Mouse (Mus musculus): ENCODE data around the gene Ptgs1. TPM values are rescaled to one million over a fixed set of nuclear protein-coding genes. Genes with fewer than 3 reads are reported as not detected.

The Ptgs1 gene
- polyA plus RNA-seq, 1 experiment: 122 TPM

- no peak overlapping the region for H3ac ChIP-seq (ENCODE audit: control insufficient read depth, insufficient read length)
- no peak for TF ChIP-seq POLR2AphosphoS2 (IDR thresholded peaks at IDR 0.05; ENCODE audit: insufficient read length, low read depth)
- TF ChIP-seq MYOD1 (IDR thresholded peaks at IDR 0.05; ENCODE audit: control insufficient read depth in 1 of 3, insufficient read length in 2 of 3, low read depth in 2 of 3): no peak
- H3K4me2 ChIP-seq (ENCODE audit: low read depth): no peak overlapping the region
- H3K36me3 ChIP-seq (ENCODE audit: control insufficient read depth, insufficient read depth): no peaks in the 10 kb centered on the region
- H3K4me3 ChIP-seq: no peak overlapping the region
- no peaks in the 10 kb centered on the region for H3K79me2 ChIP-seq (ENCODE audit: control insufficient read depth, insufficient read depth)
- H3K27me3 ChIP-seq (ENCODE audit: control insufficient read depth, insufficient read depth, insufficient read length): no peaks in the 10 kb centered on the region
Observed at GRCm38 (mm10) chr2:36210796-36211195, 19.4 kb upstream of the Ptgs1 start.

DNA sequence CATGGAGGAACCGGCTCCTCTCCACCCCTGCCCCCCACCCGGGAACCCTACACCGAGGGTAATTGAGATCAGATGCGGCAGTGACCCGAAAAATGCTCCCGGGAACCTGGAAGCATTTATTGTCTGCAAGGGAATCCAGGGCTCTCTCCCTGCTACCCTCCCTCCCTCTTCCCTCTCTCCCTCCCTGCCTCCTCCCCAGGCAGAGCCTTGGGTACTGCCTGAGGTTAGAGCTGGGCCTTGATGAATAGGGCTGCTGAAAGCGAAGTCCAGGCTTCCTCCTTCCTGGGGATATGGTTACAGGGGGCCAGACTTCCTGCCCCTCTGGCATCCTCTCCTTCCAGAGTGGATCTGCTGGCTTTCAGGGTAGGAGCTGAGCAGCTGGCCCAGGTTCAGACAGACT lies 18.4 kb upstream of the Ptgs1 start:
- no peaks in the 10 kb centered on the region for H3K79me2 ChIP-seq (ENCODE audit: control insufficient read depth, insufficient read depth)
- no peaks in the 10 kb centered on the region for H3K36me3 ChIP-seq (ENCODE audit: control insufficient read depth, insufficient read depth)
- H3K4me2 ChIP-seq (ENCODE audit: low read depth): no peak overlapping the region
- H3K4me3 ChIP-seq: no peak overlapping the region
- no peak for TF ChIP-seq MAX (IDR thresholded peaks at IDR 0.05; ENCODE audit: low read depth)
- TF ChIP-seq CEBPB (IDR thresholded peaks at IDR 0.05; ENCODE audit: insufficient read depth, poor library complexity, severe bottlenecking): no peak
- no peak for TF ChIP-seq TCF12 (IDR thresholded peaks at IDR 0.05; ENCODE audit: insufficient read depth, poor library complexity, severe bottlenecking)
- TF ChIP-seq TCF3 (IDR thresholded peaks at IDR 0.05; ENCODE audit: insufficient read length, low read depth): no peak
- no peak for TF ChIP-seq POLR2AphosphoS2 (IDR thresholded peaks at IDR 0.05; ENCODE audit: insufficient read length, low read depth)
- TF ChIP-seq SRF (IDR thresholded peaks at IDR 0.05; ENCODE audit: control insufficient read depth, insufficient read length, low read depth): no peak
- no peak for TF ChIP-seq MYOD1 (IDR thresholded peaks at IDR 0.05; ENCODE audit: control insufficient read depth in 1 of 3, insufficient read length in 2 of 3, low read depth in 2 of 3)
- TF ChIP-seq REST (IDR thresholded peaks at IDR 0.05; ENCODE audit: insufficient read depth, insufficient read length): no peak
- TF ChIP-seq MYOG (IDR thresholded peaks at IDR 0.05; ENCODE audit: control insufficient read depth in 1 of 3, insufficient read depth in 1 of 3, insufficient read length in 2 of 3, low read depth in 2 of 3): no peak
- no peak overlapping the region for H3ac ChIP-seq (ENCODE audit: control insufficient read depth, insufficient read length)
- no peaks in the 10 kb centered on the region for H3K27me3 ChIP-seq (ENCODE audit: control insufficient read depth, insufficient read depth, insufficient read length)

- Histone ChIP-seq H3K4me3 (no peak overlapping the region), H3K79me2 (ENCODE audit: control insufficient read depth, insufficient read depth) (no peaks in the 10 kb centered on the region), H3ac (ENCODE audit: control insufficient read depth, insufficient read length) (no peak overlapping the region), H3K27me3 (ENCODE audit: control insufficient read depth, insufficient read depth, insufficient read length) (no peaks in the 10 kb centered on the region), H3K36me3 (ENCODE audit: control insufficient read depth, insufficient read depth) (no peaks in the 10 kb centered on the region), H3K4me2 (ENCODE audit: low read depth) (no peak overlapping the region)
- TF ChIP-seq POLR2A (IDR thresholded peaks at IDR 0.05; ENCODE audit: insufficient read length, low read depth) (no peak), E2F4 (IDR thresholded peaks at IDR 0.05; ENCODE audit: insufficient read depth) (no peak), POLR2AphosphoS2 (IDR thresholded peaks at IDR 0.05; ENCODE audit: insufficient read length, low read depth) (no peak), TCF3 (IDR thresholded peaks at IDR 0.05; ENCODE audit: insufficient read length, low read depth) (no peak), MAX (IDR thresholded peaks at IDR 0.05; ENCODE audit: low read depth) (no peak), CEBPB (IDR thresholded peaks at IDR 0.05; ENCODE audit: insufficient read depth, poor library complexity, severe bottlenecking) (no peak), MYOD1 (IDR thresholded peaks at IDR 0.05; ENCODE audit: control insufficient read depth in 1 of 3, insufficient read length in 2 of 3, low read depth in 2 of 3) (no peak), REST (IDR thresholded peaks at IDR 0.05; ENCODE audit: insufficient read depth, insufficient read length) (no peak), USF1 (IDR thresholded peaks at IDR 0.05; ENCODE audit: low read depth) (no peak), SRF (IDR thresholded peaks at IDR 0.05; ENCODE audit: control insufficient read depth, insufficient read length, low read depth) (no peak), TCF12 (IDR thresholded peaks at IDR 0.05; ENCODE audit: insufficient read depth, poor library complexity, severe bottlenecking) (no peak), MYOG (IDR thresholded peaks at IDR 0.05; ENCODE audit: control insufficient read depth in 1 of 3, insufficient read depth in 1 of 3, insufficient read length in 2 of 3, low read depth in 2 of 3) (no peak)
Observed at GRCm38 (mm10) chr2:36213108-36213507, 17.1 kb upstream of the Ptgs1 start.

DNA sequence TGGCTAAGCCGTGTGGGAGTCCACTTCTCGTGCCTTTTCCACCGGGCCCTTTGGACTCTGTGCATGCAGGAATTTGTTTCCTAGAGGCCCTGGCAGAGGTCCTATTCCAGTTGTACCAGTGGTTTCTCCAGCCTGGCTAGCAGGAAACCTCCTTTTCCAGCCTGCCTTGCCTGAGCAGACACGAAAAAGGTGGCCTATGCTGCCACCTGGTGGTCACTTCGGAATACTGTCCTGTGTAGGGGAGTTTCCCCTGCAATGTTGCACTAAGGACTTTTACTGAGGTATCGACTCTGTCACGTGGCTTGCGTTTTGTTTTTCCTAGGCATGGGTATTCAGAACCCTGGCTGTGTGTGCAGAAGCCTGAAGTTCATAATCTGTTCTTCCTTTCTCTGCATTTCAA lies 16.2 kb upstream of the Ptgs1 start:
- TF ChIP-seq USF1 (IDR thresholded peaks at IDR 0.05; ENCODE audit: low read depth) (peak; percentile 91), SRF (IDR thresholded peaks at IDR 0.05; ENCODE audit: control insufficient read depth, insufficient read length, low read depth) (no peak)
- no peak overlapping the region for H3K4me3 ChIP-seq
- peak overlapping the region; percentile 84 for H3K4me2 ChIP-seq (ENCODE audit: low read depth)
- no peaks in the 10 kb centered on the region for H3K79me2 ChIP-seq (ENCODE audit: control insufficient read depth, insufficient read depth)
- no peaks in the 10 kb centered on the region for H3K36me3 ChIP-seq (ENCODE audit: control insufficient read depth, insufficient read depth)
- no peak overlapping the region for H3ac ChIP-seq (ENCODE audit: control insufficient read depth, insufficient read length)
- no peaks in the 10 kb centered on the region for H3K27me3 ChIP-seq (ENCODE audit: control insufficient read depth, insufficient read depth, insufficient read length)

GRCm38 (mm10) chr2:36214425-36214824 lies 15.8 kb upstream of the Ptgs1 start:
- H3K79me2 ChIP-seq (ENCODE audit: control insufficient read depth, insufficient read depth): no peaks in the 10 kb centered on the region
- no peaks in the 10 kb centered on the region for H3K36me3 ChIP-seq (ENCODE audit: control insufficient read depth, insufficient read depth)
- no peak overlapping the region for H3ac ChIP-seq (ENCODE audit: control insufficient read depth, insufficient read length)
- peak overlapping the region; percentile 84 for H3K4me2 ChIP-seq (ENCODE audit: low read depth)
- H3K4me3 ChIP-seq: no peak overlapping the region
- H3K27me3 ChIP-seq (ENCODE audit: control insufficient read depth, insufficient read depth, insufficient read length): no peaks in the 10 kb centered on the region
- TF ChIP-seq USF1 (IDR thresholded peaks at IDR 0.05; ENCODE audit: low read depth) (no peak), SRF (IDR thresholded peaks at IDR 0.05; ENCODE audit: control insufficient read depth, insufficient read length, low read depth) (no peak)

DNA sequence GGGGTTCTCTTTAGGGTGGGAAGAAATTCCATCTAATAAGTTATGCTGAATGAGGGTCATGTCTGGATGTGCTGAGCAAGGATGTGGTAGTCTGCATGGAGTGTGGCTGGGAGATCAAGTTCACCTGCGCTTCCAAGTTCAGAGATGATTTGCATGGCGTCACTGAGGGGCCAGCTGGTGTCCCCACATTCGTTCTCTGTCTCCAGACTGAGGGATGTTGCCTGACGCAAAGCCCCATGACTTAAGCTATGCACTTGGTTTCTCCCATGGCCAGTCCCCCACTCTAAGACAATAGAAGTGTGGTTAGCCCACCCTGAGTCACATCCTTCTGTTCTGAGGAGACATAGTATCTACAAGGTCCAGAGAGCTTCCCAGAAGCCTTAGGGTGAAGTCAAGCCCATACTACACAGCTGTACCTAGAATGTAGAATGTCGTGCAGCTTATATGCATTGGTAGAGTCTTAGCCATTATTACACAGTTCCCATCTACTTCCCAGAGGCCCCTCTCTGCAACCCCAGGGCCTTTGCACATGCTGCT lies 15.0 kb upstream of the Ptgs1 start:
- TF ChIP-seq USF1 (IDR thresholded peaks at IDR 0.05; ENCODE audit: low read depth): no peak
- no peak for TF ChIP-seq POLR2A (IDR thresholded peaks at IDR 0.05; ENCODE audit: insufficient read length, low read depth)
- TF ChIP-seq TCF12 (IDR thresholded peaks at IDR 0.05; ENCODE audit: insufficient read depth, poor library complexity, severe bottlenecking): no peak
- TF ChIP-seq MYOD1 (IDR thresholded peaks at IDR 0.05; ENCODE audit: control insufficient read depth in 1 of 3, insufficient read length in 2 of 3, low read depth in 2 of 3): no peak
- TF ChIP-seq POLR2AphosphoS2 (IDR thresholded peaks at IDR 0.05; ENCODE audit: insufficient read length, low read depth): no peak
- TF ChIP-seq MAX (IDR thresholded peaks at IDR 0.05; ENCODE audit: low read depth): no peak
- no peak for TF ChIP-seq TCF3 (IDR thresholded peaks at IDR 0.05; ENCODE audit: insufficient read length, low read depth)
- TF ChIP-seq CEBPB (IDR thresholded peaks at IDR 0.05; ENCODE audit: insufficient read depth, poor library complexity, severe bottlenecking): no peak
- no peak for TF ChIP-seq MYOG (IDR thresholded peaks at IDR 0.05; ENCODE audit: control insufficient read depth in 1 of 3, insufficient read depth in 1 of 3, insufficient read length in 2 of 3, low read depth in 2 of 3)
- TF ChIP-seq SRF (IDR thresholded peaks at IDR 0.05; ENCODE audit: control insufficient read depth, insufficient read length, low read depth): no peak
- TF ChIP-seq E2F4 (IDR thresholded peaks at IDR 0.05; ENCODE audit: insufficient read depth): no peak
- no peak for TF ChIP-seq REST (IDR thresholded peaks at IDR 0.05; ENCODE audit: insufficient read depth, insufficient read length)
- no peaks in the 10 kb centered on the region for H3K36me3 ChIP-seq (ENCODE audit: control insufficient read depth, insufficient read depth)
- no peak overlapping the region for H3K4me2 ChIP-seq (ENCODE audit: low read depth)
- H3ac ChIP-seq (ENCODE audit: control insufficient read depth, insufficient read length): no peak overlapping the region
- H3K79me2 ChIP-seq (ENCODE audit: control insufficient read depth, insufficient read depth): no peaks in the 10 kb centered on the region
- H3K27me3 ChIP-seq (ENCODE audit: control insufficient read depth, insufficient read depth, insufficient read length): no peaks in the 10 kb centered on the region
- H3K4me3 ChIP-seq: no peak overlapping the region
